Comparison of ENCODE assay signal across 8 mouse cellular contexts in genomic region chr12:20231528-20231927, GRCm38 (mm10).
A peak's percentile ranks its signal among the peaks of the same experiment; 100 is the strongest.
DNase-seq lines count a peak whose midpoint lies in the region; ATAC-seq lines count a peak whose summit lies in the region.

No protein-coding gene starts in this region.

- DNase-seq in heart, embryonic 10.5 days (ENCODE audit: low spot score): peak; percentile 89
- DNase-seq in heart, postnatal 10 days: no peak
- DNase-seq in B cell, adult 2 months: peak; percentile 3 to 5
- no peak for DNase-seq in adipocyte (ENCODE audit: low spot score)
- no peak for DNase-seq in cerebellum, adult 8-10 months

- no peak overlapping the region for H3K27ac ChIP-seq in heart, embryonic 10.5 days
- H3K27ac ChIP-seq in embryonic facial prominence, embryonic 12.5 days: no peak overlapping the region
- H3K27ac ChIP-seq in intestine, embryonic 15.5 days: no peak overlapping the region

- 60% methylated on average over 12 of the region's 12 CpGs for WGBS in heart, embryonic 10.5 days
- 68% methylated on average over 12 of the region's 12 CpGs for WGBS in embryonic facial prominence, embryonic 12.5 days
- WGBS in intestine, embryonic 15.5 days: 69% methylated on average over 12 of the region's 12 CpGs

- no peaks in the 10 kb centered on the region for H3K4me1 ChIP-seq in heart, embryonic 10.5 days
- no peaks in the 10 kb centered on the region for H3K4me1 ChIP-seq in embryonic facial prominence, embryonic 12.5 days
- H3K4me1 ChIP-seq in intestine, embryonic 15.5 days (replicated peaks): no peaks in the 10 kb centered on the region

- intact Hi-C loops in heart, postnatal 10 days (cut with DNase I): no loop called here

- no peak overlapping the region for H3K9ac ChIP-seq in embryonic facial prominence, embryonic 12.5 days
- H3K9ac ChIP-seq in intestine, embryonic 15.5 days: no peak overlapping the region

- H3K4me2 ChIP-seq in embryonic facial prominence, embryonic 12.5 days (replicated peaks): no peak overlapping the region
- no peak overlapping the region for H3K4me2 ChIP-seq in intestine, embryonic 15.5 days (replicated peaks)

- ATAC-seq in embryonic facial prominence, embryonic 12.5 days (ENCODE audit: insufficient number of reproducible peaks, insufficient read depth, low FRiP score, low TSS enrichment): 0 out of 2 replicates have a peak, but pooled peaks have one; percentile 13
- 0 out of 2 replicates have a peak, but pooled peaks have one; percentile 13 for ATAC-seq in intestine, embryonic 15.5 days
- peak; percentile 21; the same call in 1 of the 2 replicates for ATAC-seq in neutrophil, adult 5-6 weeks (ENCODE audit: extremely low read depth, insufficient number of reproducible peaks, low FRiP score, poor library complexity, severe bottlenecking)

- H3K4me3 ChIP-seq in heart, embryonic 10.5 days: no peak overlapping the region
- H3K4me3 ChIP-seq in embryonic facial prominence, embryonic 12.5 days: no peak overlapping the region
- H3K4me3 ChIP-seq in intestine, embryonic 15.5 days (replicated peaks): no peak overlapping the region

- H3K27me3 ChIP-seq in heart, embryonic 10.5 days (ENCODE audit: insufficient read depth, poor library complexity, severe bottlenecking): peaks cover 17% of the 10 kb centered on the region
- peaks cover 33% of the 10 kb centered on the region for H3K27me3 ChIP-seq in embryonic facial prominence, embryonic 12.5 days
- H3K27me3 ChIP-seq in intestine, embryonic 15.5 days (replicated peaks): 0 out of 2 replicates have a peak, but pooled peaks cover 3% of the 10 kb centered on the region

- H3K36me3 ChIP-seq in heart, embryonic 10.5 days: peaks cover 30% of the 10 kb centered on the region
- peaks cover 27% of the 10 kb centered on the region for H3K36me3 ChIP-seq in embryonic facial prominence, embryonic 12.5 days
- peaks cover 22% of the 10 kb centered on the region for H3K36me3 ChIP-seq in intestine, embryonic 15.5 days

- peaks cover 77% of the 10 kb centered on the region for H3K9me3 ChIP-seq in heart, embryonic 10.5 days
- H3K9me3 ChIP-seq in embryonic facial prominence, embryonic 12.5 days: peaks cover 77% of the 10 kb centered on the region
- H3K9me3 ChIP-seq in intestine, embryonic 15.5 days: peaks cover 68% of the 10 kb centered on the region

Comparison
In these comparisons a context has a peak if more than half of its experiments do, and no peak if none do; other contexts are left out.
1. DNase-seq: peak in heart, embryonic 10.5 days (single experiment) and B cell, adult 2 months (2 of 2); none in heart, postnatal 10 days (0 of 2), adipocyte (single experiment) and cerebellum, adult 8-10 months (single experiment).
2. Peak in every context shown above with its lines, with median percentiles within 50 percentile points of each other: ATAC-seq.